Mouse (Mus musculus): ENCODE results near the gene Msl1. TPM values are rescaled to one million over a fixed set of nuclear protein-coding genes. Genes with fewer than 3 reads are reported as not detected.

The Msl1 gene
- polyA plus RNA-seq, 1 experiment from 2014 or later = 20.2 TPM

DNA sequence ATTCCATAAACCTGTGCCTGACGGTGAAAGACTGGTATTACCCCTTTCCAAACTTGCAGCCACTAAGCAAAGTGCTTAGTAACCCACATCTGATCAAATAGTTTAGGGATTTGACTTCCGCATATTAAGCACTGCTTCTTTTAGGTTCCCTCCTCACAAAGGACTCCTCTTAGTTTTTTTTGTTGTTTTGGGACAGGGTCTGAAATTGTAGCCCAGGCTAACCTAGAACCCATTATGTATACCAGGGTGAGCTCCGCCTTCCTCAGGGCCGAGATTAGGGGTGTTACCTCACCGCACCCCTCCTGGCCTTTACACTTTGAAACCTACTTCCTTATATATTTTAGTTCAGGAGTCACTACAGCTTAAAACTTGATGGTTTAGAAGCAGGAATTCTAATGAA lies 5.5 kb upstream of the Msl1 start:
- Histone ChIP-seq H3K36me3 (replicated peaks; ENCODE audit: control insufficient read depth, insufficient read depth, low read depth, low read length) (no peaks in the 10 kb centered on the region), H3K27ac (replicated peaks; ENCODE audit: low read depth, low read length) (no peak overlapping the region), H3K27me3 (ENCODE audit: control insufficient read depth, insufficient read depth, low read length) (no peaks in the 10 kb centered on the region), H3K9me3 (replicated peaks; ENCODE audit: control insufficient read depth, low read length) (no peaks in the 10 kb centered on the region), H3K9ac (replicated peaks; ENCODE audit: low read length) (no peak overlapping the region; the same call in 1 of the 2 replicates), H3K4me2 (ENCODE audit: low read depth, low read length) (peak overlapping the region; percentile 83), H3K4me3 (ENCODE audit: low read depth, low read length) (peak overlapping the region; percentile 32), H3K4me1 (ENCODE audit: control insufficient read depth, insufficient read depth, low read length) (peaks cover 10% of the 10 kb centered on the region)
- 36% methylated on average over 5 of the region's 5 CpGs for WGBS
- DNase-seq (ENCODE audit: low spot score) (no peak), ATAC-seq (replicated peaks; ENCODE audit: insufficient number of reproducible peaks, low FRiP score, low TSS enrichment, low read depth) (no peak)

DNA sequence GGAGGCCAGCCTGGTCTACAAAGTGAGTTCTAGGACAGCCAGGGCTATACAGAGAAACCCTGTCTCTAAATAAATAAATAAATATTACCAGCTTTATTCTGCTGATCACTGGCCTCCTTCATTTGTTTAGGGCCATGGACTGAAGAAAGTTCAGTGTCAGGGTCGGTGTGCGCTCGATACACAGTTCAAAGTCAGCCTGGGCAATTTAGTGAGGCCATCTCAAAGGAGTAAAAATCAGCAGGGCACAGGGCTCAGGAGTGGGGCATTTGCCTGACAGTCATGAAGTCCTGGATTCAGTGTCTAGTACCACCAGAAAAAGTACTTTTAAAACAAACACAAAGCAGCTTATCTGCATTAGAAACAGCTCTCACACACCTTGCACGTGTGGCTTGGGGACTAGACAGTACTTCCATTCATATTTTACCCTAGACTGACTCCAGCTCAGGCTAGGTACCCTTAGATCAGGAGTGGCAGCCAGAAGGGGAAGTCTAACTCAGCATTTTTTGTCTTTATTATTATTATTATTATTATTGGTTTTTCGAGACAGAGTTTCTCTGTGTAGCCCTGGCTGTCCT lies 4.6 kb upstream of the Msl1 start:
- 78% methylated on average over 5 of the region's 5 CpGs for WGBS

GRCm38 (mm10) chr11:98791448-98791847 lies 3.9 kb upstream of the Msl1 start:
- no peak for ATAC-seq (replicated peaks; ENCODE audit: insufficient number of reproducible peaks, low FRiP score, low TSS enrichment, low read depth)
- Histone ChIP-seq H3K4me3 (ENCODE audit: low read depth, low read length) (no peak overlapping the region), H3K4me2 (ENCODE audit: low read depth, low read length) (no peak overlapping the region), H3K27me3 (ENCODE audit: control insufficient read depth, insufficient read depth, low read length) (no peaks in the 10 kb centered on the region), H3K9me3 (replicated peaks; ENCODE audit: control insufficient read depth, low read length) (no peaks in the 10 kb centered on the region), H3K4me1 (ENCODE audit: control insufficient read depth, insufficient read depth, low read length) (peaks cover 4% of the 10 kb centered on the region; the same call in 1 of the 2 replicates), H3K27ac (replicated peaks; ENCODE audit: low read depth, low read length) (no peak overlapping the region), H3K9ac (replicated peaks; ENCODE audit: low read length) (no peak overlapping the region), H3K36me3 (replicated peaks; ENCODE audit: control insufficient read depth, insufficient read depth, low read depth, low read length) (no peaks in the 10 kb centered on the region)
- WGBS = 69% methylated on average over 1 of the region's 1 CpGs
- DNase-seq (ENCODE audit: low spot score) = no peak

More for the DNA sequence above, 4.6 kb upstream of the Msl1 start:
- Histone ChIP-seq H3K4me2 (ENCODE audit: low read depth, low read length) (no peak overlapping the region), H3K4me3 (ENCODE audit: low read depth, low read length) (no peak overlapping the region), H3K27ac (replicated peaks; ENCODE audit: low read depth, low read length) (no peak overlapping the region), H3K4me1 (ENCODE audit: control insufficient read depth, insufficient read depth, low read length) (peaks cover 6% of the 10 kb centered on the region), H3K36me3 (replicated peaks; ENCODE audit: control insufficient read depth, insufficient read depth, low read depth, low read length) (no peaks in the 10 kb centered on the region), H3K9me3 (replicated peaks; ENCODE audit: control insufficient read depth, low read length) (no peaks in the 10 kb centered on the region), H3K27me3 (ENCODE audit: control insufficient read depth, insufficient read depth, low read length) (no peaks in the 10 kb centered on the region), H3K9ac (replicated peaks; ENCODE audit: low read length) (no peak overlapping the region)
- ATAC-seq (replicated peaks; ENCODE audit: insufficient number of reproducible peaks, low FRiP score, low TSS enrichment, low read depth) (no peak), DNase-seq (ENCODE audit: low spot score) (no peak)

- H3K4me2 ChIP-seq (ENCODE audit: low read depth, low read length) = no peak overlapping the region
- H3K9ac ChIP-seq (replicated peaks; ENCODE audit: low read length) = no peak overlapping the region
- H3K4me3 ChIP-seq (ENCODE audit: low read depth, low read length) = no peak overlapping the region
- no peak for ATAC-seq (replicated peaks; ENCODE audit: insufficient number of reproducible peaks, low FRiP score, low TSS enrichment, low read depth)
- DNase-seq (ENCODE audit: low spot score) = no peak
- 15% methylated on average over 4 of the region's 4 CpGs for whole genome bisulfite sequencing
- no peaks in the 10 kb centered on the region for H3K27me3 ChIP-seq (ENCODE audit: control insufficient read depth, insufficient read depth, low read length)
- H3K9me3 ChIP-seq (replicated peaks; ENCODE audit: control insufficient read depth, low read length) = no peaks in the 10 kb centered on the region
- H3K27ac ChIP-seq (replicated peaks; ENCODE audit: low read depth, low read length) = no peak overlapping the region
- 0 out of 2 replicates have a peak, but pooled peaks cover 2% of the 10 kb centered on the region for H3K4me1 ChIP-seq (ENCODE audit: control insufficient read depth, insufficient read depth, low read length)
- no peaks in the 10 kb centered on the region for H3K36me3 ChIP-seq (replicated peaks; ENCODE audit: control insufficient read depth, insufficient read depth, low read depth, low read length)
Observed at GRCm38 (mm10) chr11:98792081-98792480, 3.2 kb upstream of the Msl1 start.

GRCm38 (mm10) chr11:98794469-98795014 lies 774 bp upstream of the Msl1 start:
- Histone ChIP-seq H3K9me3 (replicated peaks; ENCODE audit: control insufficient read depth, low read length) (no peaks in the 10 kb centered on the region), H3K4me2 (ENCODE audit: low read depth, low read length) (peak overlapping the region; percentile 84), H3K4me1 (ENCODE audit: control insufficient read depth, insufficient read depth, low read length) (0 out of 2 replicates have a peak, but pooled peaks cover 2% of the 10 kb centered on the region), H3K9ac (replicated peaks; ENCODE audit: low read length) (peak overlapping the region; percentile 99), H3K27ac (replicated peaks; ENCODE audit: low read depth, low read length) (peak overlapping the region; percentile 100), H3K4me3 (ENCODE audit: low read depth, low read length) (peak overlapping the region; percentile 97), H3K27me3 (ENCODE audit: control insufficient read depth, insufficient read depth, low read length) (no peaks in the 10 kb centered on the region), H3K36me3 (replicated peaks; ENCODE audit: control insufficient read depth, insufficient read depth, low read depth, low read length) (peaks cover 3% of the 10 kb centered on the region)
- under 1% methylated on average over 27 of the region's 30 CpGs for WGBS
- ATAC-seq (replicated peaks; ENCODE audit: insufficient number of reproducible peaks, low FRiP score, low TSS enrichment, low read depth) (peak; percentile 70), DNase-seq (ENCODE audit: low spot score) (peak; percentile 73)

DNA sequence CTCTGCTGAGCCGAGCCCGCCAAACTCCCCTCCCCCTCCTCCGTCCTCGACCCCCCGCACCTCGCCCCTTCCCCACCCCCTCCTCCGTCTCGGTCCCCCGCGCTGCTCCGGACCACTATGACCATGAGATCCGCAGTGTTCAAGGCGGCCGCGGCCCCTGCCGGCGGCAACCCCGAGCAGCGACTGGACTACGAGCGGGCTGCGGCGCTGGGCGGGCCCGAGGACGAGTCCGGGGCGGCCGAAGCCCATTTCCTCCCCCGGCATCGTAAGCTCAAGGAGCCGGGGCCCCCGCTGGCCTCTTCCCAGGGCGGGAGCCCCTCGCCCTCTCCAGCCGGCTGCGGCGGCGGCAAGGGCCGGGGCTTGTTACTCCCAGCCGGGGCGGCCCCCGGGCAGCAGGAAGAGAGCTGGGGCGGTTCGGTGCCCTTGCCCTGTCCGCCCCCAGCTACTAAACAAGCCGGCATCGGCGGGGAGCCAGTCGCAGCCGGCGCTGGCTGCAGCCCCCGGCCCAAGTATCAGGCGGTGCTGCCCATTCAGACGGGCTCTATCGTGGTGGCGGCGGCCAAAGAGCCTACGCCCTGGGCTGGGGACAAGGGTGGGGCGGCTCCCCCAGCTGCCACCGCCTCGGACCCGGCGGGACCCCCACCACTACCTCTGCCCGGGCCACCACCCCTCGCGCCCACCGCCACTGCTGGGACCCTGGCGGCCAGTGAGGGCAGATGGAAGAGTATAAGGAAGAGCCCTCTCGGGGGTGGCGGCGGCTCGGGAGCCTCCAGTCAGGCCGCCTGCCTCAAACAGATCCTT lies 598 bp downstream of the Msl1 start:
- peak; percentile 45 for ATAC-seq (replicated peaks; ENCODE audit: insufficient number of reproducible peaks, low FRiP score, low TSS enrichment, low read depth)
- H3K4me1 ChIP-seq (ENCODE audit: control insufficient read depth, insufficient read depth, low read length) = 0 out of 2 replicates have a peak, but pooled peaks cover 2% of the 10 kb centered on the region
- H3K36me3 ChIP-seq (replicated peaks; ENCODE audit: control insufficient read depth, insufficient read depth, low read depth, low read length) = peaks cover 4% of the 10 kb centered on the region
- under 1% methylated on average over 65 of the region's 74 CpGs for WGBS
- no peaks in the 10 kb centered on the region for H3K27me3 ChIP-seq (ENCODE audit: control insufficient read depth, insufficient read depth, low read length)
- peak; percentile 66 for DNase-seq (ENCODE audit: low spot score)
- H3K4me3 ChIP-seq (ENCODE audit: low read depth, low read length) = peak overlapping the region; percentile 97
- peak overlapping the region; percentile 99 for H3K9ac ChIP-seq (replicated peaks; ENCODE audit: low read length)
- H3K4me2 ChIP-seq (ENCODE audit: low read depth, low read length) = peak overlapping the region; percentile 84
- peak overlapping the region; percentile 100 for H3K27ac ChIP-seq (replicated peaks; ENCODE audit: low read depth, low read length)
- no peaks in the 10 kb centered on the region for H3K9me3 ChIP-seq (replicated peaks; ENCODE audit: control insufficient read depth, low read length)

DNA sequence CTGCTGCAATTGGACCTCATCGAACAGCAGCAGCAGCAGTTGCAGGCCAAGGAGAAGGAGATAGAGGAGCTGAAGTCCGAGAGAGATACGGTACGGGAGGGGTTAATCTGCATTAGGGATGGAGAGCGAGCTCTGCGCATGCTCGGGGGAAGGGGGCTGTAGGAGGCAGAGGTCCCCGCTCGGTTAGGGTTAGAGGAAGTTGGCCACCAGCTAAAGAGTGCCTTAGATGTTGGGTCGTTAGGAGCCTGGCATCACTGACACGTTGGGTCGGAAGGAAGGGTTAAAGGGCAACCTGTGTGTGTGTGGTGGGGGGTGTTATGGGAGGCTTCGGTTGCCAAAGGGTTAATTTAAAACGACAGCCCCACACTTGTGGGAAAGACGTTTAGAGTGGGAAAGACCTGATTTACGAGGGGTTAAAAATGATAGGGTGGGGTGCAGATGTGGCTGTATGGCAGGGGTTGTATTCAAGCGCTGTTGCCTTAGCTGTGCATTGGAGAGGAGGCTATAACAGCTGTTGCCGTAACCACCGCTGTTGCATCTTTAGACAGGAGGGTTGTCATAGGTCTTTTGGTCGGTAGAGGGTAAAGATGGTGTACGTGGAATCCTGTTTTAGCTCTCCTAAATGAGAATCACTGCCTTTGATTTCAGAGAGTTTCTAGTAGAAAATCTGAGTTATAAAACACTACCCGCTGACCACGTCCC lies 1.4 kb downstream of the Msl1 start:
- 4% methylated on average over 23 of the region's 23 CpGs for WGBS
- Histone ChIP-seq H3K4me3 (ENCODE audit: low read depth, low read length) (peak overlapping the region; percentile 97), H3K27ac (replicated peaks; ENCODE audit: low read depth, low read length) (peak overlapping the region; percentile 100), H3K36me3 (replicated peaks; ENCODE audit: control insufficient read depth, insufficient read depth, low read depth, low read length) (peaks cover 4% of the 10 kb centered on the region), H3K9ac (replicated peaks; ENCODE audit: low read length) (peak overlapping the region; percentile 99), H3K4me1 (ENCODE audit: control insufficient read depth, insufficient read depth, low read length) (0 out of 2 replicates have a peak, but pooled peaks cover 2% of the 10 kb centered on the region), H3K27me3 (ENCODE audit: control insufficient read depth, insufficient read depth, low read length) (no peaks in the 10 kb centered on the region), H3K4me2 (ENCODE audit: low read depth, low read length) (peak overlapping the region; percentile 84), H3K9me3 (replicated peaks; ENCODE audit: control insufficient read depth, low read length) (no peaks in the 10 kb centered on the region)
- peak; percentile 84 for DNase-seq (ENCODE audit: low spot score)
- no peak for ATAC-seq (replicated peaks; ENCODE audit: insufficient number of reproducible peaks, low FRiP score, low TSS enrichment, low read depth)

All from embryonic facial prominence, embryonic 11.5 days (tissue).